Comparison of ENCODE assay signal across 9 mouse cellular contexts in genomic region chr11:36220651-36221050, GRCm38 (mm10).
DNase-seq lines count a peak whose midpoint lies in the region; ATAC-seq and TF ChIP-seq lines count a peak whose summit lies in the region.
"Had no signal": no experiment of that assay in that cellular context is flagged by ENCODE, and none has a peak within 500 bp of the region (broad histone marks: within the 10 kb centered on the region; RNA-seq: fewer than 3 reads in every experiment).

No protein-coding gene starts in this region.

- 19% methylated on average over 5 of the region's 5 CpGs for WGBS in heart, adult 2 months
- WGBS in embryonic facial prominence, embryonic 14.5 days = 27% methylated on average over 5 of the region's 5 CpGs
- WGBS in kidney, adult 2 months = 42% methylated on average over 5 of the region's 5 CpGs
- WGBS in neural tube, embryonic 13.5 days = 15% methylated on average over 5 of the region's 5 CpGs

- H3K9ac ChIP-seq in heart, adult 2 months (ENCODE audit: low read depth, low read length) = no peak overlapping the region
- no peak overlapping the region for H3K9ac ChIP-seq in embryonic facial prominence, embryonic 14.5 days (ENCODE audit: low read depth, low read length)
- peak overlapping the region; percentile 46 for H3K9ac ChIP-seq in neural tube, embryonic 13.5 days
- H3K9ac ChIP-seq: lung, embryonic 15.5 days had no signal

- H3K4me2 ChIP-seq in embryonic facial prominence, embryonic 14.5 days (ENCODE audit: low read depth, low read length) = no peak overlapping the region
- H3K4me2 ChIP-seq in neural tube, embryonic 13.5 days = no peak overlapping the region

- no peak overlapping the region for H3K27ac ChIP-seq in heart, adult 2 months
- no peak overlapping the region for H3K27ac ChIP-seq in embryonic facial prominence, embryonic 14.5 days (replicated peaks; ENCODE audit: low read depth, low read length)
- no peak overlapping the region for H3K27ac ChIP-seq in kidney, adult 2 months (ENCODE audit: insufficient read depth, low read depth, low read length)
- peak overlapping the region; percentile 76 for H3K27ac ChIP-seq in neural tube, embryonic 13.5 days (replicated peaks)
- H3K27ac ChIP-seq: lung, embryonic 15.5 days had no signal

- no peak for TF ChIP-seq CTCF in heart, adult 2 months (IDR thresholded peaks at IDR 0.05)
- TF ChIP-seq CTCF in kidney, adult 2 months (conservative IDR thresholded peaks at IDR 0.05; ENCODE audit: insufficient read depth, insufficient read length, low read depth, low read length) = no peak

- TF ChIP-seq EP300 in heart, adult 2 months (IDR thresholded peaks at IDR 0.05; ENCODE audit: insufficient read depth, low read depth, low read length) = no peak

- peak; percentile 62; the same call in 1 of the 2 replicates for ATAC-seq in embryonic facial prominence, embryonic 14.5 days (ENCODE audit: low read depth)
- ATAC-seq in neural tube, embryonic 13.5 days (ENCODE audit: low read depth) = no peak

- no peaks in the 10 kb centered on the region for H3K9me3 ChIP-seq in embryonic facial prominence, embryonic 14.5 days (ENCODE audit: control insufficient read depth, low read length)
- no peaks in the 10 kb centered on the region for H3K9me3 ChIP-seq in neural tube, embryonic 13.5 days
- H3K9me3 ChIP-seq: lung, embryonic 15.5 days had no signal

- no peak for TF ChIP-seq POLR2A in heart, adult 2 months (IDR thresholded peaks at IDR 0.05; ENCODE audit: insufficient read depth, low read depth, low read length)
- TF ChIP-seq POLR2A in kidney, adult 2 months (IDR thresholded peaks at IDR 0.05; ENCODE audit: low read depth, low read length) = no peak

- no peaks in the 10 kb centered on the region for H3K36me3 ChIP-seq in heart, adult 2 months (ENCODE audit: control insufficient read depth, insufficient read depth, low read length)
- H3K36me3 ChIP-seq in embryonic facial prominence, embryonic 14.5 days (ENCODE audit: control insufficient read depth, insufficient read depth, low read length) = no peaks in the 10 kb centered on the region
- H3K36me3 ChIP-seq in kidney, adult 2 months (ENCODE audit: control insufficient read depth, insufficient read depth, low read length) = no peaks in the 10 kb centered on the region
- no peaks in the 10 kb centered on the region for H3K36me3 ChIP-seq in neural tube, embryonic 13.5 days
- H3K36me3 ChIP-seq: lung, embryonic 15.5 days had no signal

- no peak overlapping the region for H3K4me3 ChIP-seq in heart, adult 2 months
- H3K4me3 ChIP-seq in embryonic facial prominence, embryonic 14.5 days (ENCODE audit: low read depth, low read length) = no peak overlapping the region
- H3K4me3 ChIP-seq in kidney, adult 2 months (ENCODE audit: insufficient read depth, low read depth, low read length) = no peak overlapping the region
- H3K4me3 ChIP-seq in neural tube, embryonic 13.5 days = no peak overlapping the region

- H3K27me3 ChIP-seq in heart, adult 2 months (ENCODE audit: control insufficient read depth, insufficient read depth, low read length) = no peaks in the 10 kb centered on the region
- no peaks in the 10 kb centered on the region for H3K27me3 ChIP-seq in embryonic facial prominence, embryonic 14.5 days (replicated peaks; ENCODE audit: control insufficient read depth, insufficient read depth, low read length)
- H3K27me3 ChIP-seq in kidney, adult 2 months (replicated peaks; ENCODE audit: control insufficient read depth, insufficient read depth, low read length) = no peaks in the 10 kb centered on the region
- H3K27me3 ChIP-seq in neural tube, embryonic 13.5 days = no peaks in the 10 kb centered on the region
- H3K27me3 ChIP-seq: lung, embryonic 15.5 days had no signal

- no peaks in the 10 kb centered on the region for H3K4me1 ChIP-seq in heart, adult 2 months (ENCODE audit: control insufficient read depth, insufficient read depth, low read length)
- H3K4me1 ChIP-seq in embryonic facial prominence, embryonic 14.5 days (ENCODE audit: control insufficient read depth, insufficient read depth, low read length) = no peaks in the 10 kb centered on the region
- H3K4me1 ChIP-seq in kidney, adult 2 months (ENCODE audit: control insufficient read depth, insufficient read depth, low read length) = no peaks in the 10 kb centered on the region
- H3K4me1 ChIP-seq in neural tube, embryonic 13.5 days (replicated peaks) = peaks cover 37% of the 10 kb centered on the region

- H3K79me2 ChIP-seq in heart, adult 2 months (replicated peaks; ENCODE audit: control insufficient read depth, insufficient read depth, low read length) = no peaks in the 10 kb centered on the region

- DNase-seq in heart, adult 18-20 months = peak; percentile 9 to 15
- no peak for DNase-seq in heart, adult 2 months
- DNase-seq in embryonic facial prominence, embryonic 14.5 days (ENCODE audit: low spot score) = peak; percentile 67
- DNase-seq in kidney, adult 2 months = peak; percentile 35
- DNase-seq in right cerebral cortex, postnatal 25 days = no peak
- no peak for DNase-seq in layer of hippocampus, postnatal 14 days (ENCODE audit: low spot score in 2 of 2)
- DNase-seq in cerebellum, adult 8-10 months = no peak

- intact Hi-C loops in heart, adult 2 months (cut with DNase I) = loop anchor here (1.0 to 10.0 kb wide), 4 partner anchors 164 to 967 kb away; no protein-coding TSS in a partner anchor

Comparison
In these comparisons a context has a peak if more than half of its experiments do, and no peak if none do; other contexts are left out.
1. DNase-seq: peak in heart, adult 18-20 months (2 of 2), embryonic facial prominence, embryonic 14.5 days (single experiment) and kidney, adult 2 months (single experiment); none in heart, adult 2 months (0 of 2), right cerebral cortex, postnatal 25 days (single experiment), layer of hippocampus, postnatal 14 days (0 of 2) and cerebellum, adult 8-10 months (single experiment).